Mouse (Mus musculus): ENCODE measurements at regions not wholly inside any gene's neighbourhood (a gene's known extent, or its start where the extent isn't known, plus 50 kb on each side); places are given as distances from the start of the nearest gene placed in this dataset.

GRCm38 (mm10) chr16:95831566-95832345 is 129.9 kb downstream of the Ets2 start:
- Histone ChIP-seq H3K9ac (replicated peaks; ENCODE audit: low read length) (no peak overlapping the region), H3K4me3 (ENCODE audit: low read length) (no peak overlapping the region), H3K36me3 (ENCODE audit: insufficient read depth, low read length) (no peaks in the 10 kb centered on the region), H3K4me2 (ENCODE audit: low read depth, low read length) (no peak overlapping the region), H3K4me1 (ENCODE audit: insufficient read depth, low read length) (0 out of 2 replicates have a peak, but pooled peaks cover 5% of the 10 kb centered on the region), H3K27me3 (ENCODE audit: insufficient read depth, low read length) (no peaks in the 10 kb centered on the region), H3K27ac (peak overlapping the region; percentile 46), H3K9me3 (ENCODE audit: low read length) (no peaks in the 10 kb centered on the region)
- WGBS: 33% methylated on average over 11 of the region's 11 CpGs
- no peak for TF ChIP-seq CTCF (IDR thresholded peaks at IDR 0.05; ENCODE audit: low read depth)
- DNase-seq (ENCODE audit: low spot score) (peak; percentile 65), ATAC-seq (peak; percentile 61; the same call in 1 of the 2 replicates)

- no peak for ATAC-seq
- Histone ChIP-seq H3K4me3 (ENCODE audit: low read length) (no peak overlapping the region), H3K4me1 (ENCODE audit: insufficient read depth, low read length) (peaks cover 7% of the 10 kb centered on the region), H3K9me3 (ENCODE audit: low read length) (no peaks in the 10 kb centered on the region), H3K27me3 (ENCODE audit: insufficient read depth, low read length) (no peaks in the 10 kb centered on the region), H3K4me2 (ENCODE audit: low read depth, low read length) (no peak overlapping the region), H3K9ac (replicated peaks; ENCODE audit: low read length) (no peak overlapping the region), H3K36me3 (ENCODE audit: insufficient read depth, low read length) (no peaks in the 10 kb centered on the region), H3K27ac (no peak overlapping the region)
- no peak for TF ChIP-seq CTCF (IDR thresholded peaks at IDR 0.05; ENCODE audit: low read depth)
- 78% methylated on average over 6 of the region's 6 CpGs for WGBS
- DNase-seq (ENCODE audit: low spot score): no peak
Measured at GRCm38 (mm10) chr16:95827402-95827737, 125.5 kb downstream of the Ets2 start.

GRCm38 (mm10) chr16:95826681-95827401 is 125.0 kb downstream of the Ets2 start:
- no peaks in the 10 kb centered on the region for H3K9me3 ChIP-seq (ENCODE audit: low read length)
- H3K27me3 ChIP-seq (ENCODE audit: insufficient read depth, low read length): no peaks in the 10 kb centered on the region
- no peak overlapping the region for H3K4me2 ChIP-seq (ENCODE audit: low read depth, low read length)
- no peak overlapping the region for H3K9ac ChIP-seq (replicated peaks; ENCODE audit: low read length)
- H3K4me3 ChIP-seq (ENCODE audit: low read length): no peak overlapping the region
- peaks cover 7% of the 10 kb centered on the region for H3K4me1 ChIP-seq (ENCODE audit: insufficient read depth, low read length)
- no peaks in the 10 kb centered on the region for H3K36me3 ChIP-seq (ENCODE audit: insufficient read depth, low read length)
- ATAC-seq: no peak
- DNase-seq (ENCODE audit: low spot score): no peak
- WGBS: 72% methylated on average over 5 of the region's 5 CpGs
- TF ChIP-seq CTCF (IDR thresholded peaks at IDR 0.05; ENCODE audit: low read depth): no peak
- H3K27ac ChIP-seq: no peak overlapping the region

- Histone ChIP-seq H3K4me2 (ENCODE audit: low read depth, low read length) (no peak overlapping the region), H3K9ac (replicated peaks; ENCODE audit: low read length) (no peak overlapping the region), H3K27ac (no peak overlapping the region), H3K36me3 (ENCODE audit: insufficient read depth, low read length) (no peaks in the 10 kb centered on the region), H3K27me3 (ENCODE audit: insufficient read depth, low read length) (no peaks in the 10 kb centered on the region), H3K4me3 (ENCODE audit: low read length) (no peak overlapping the region), H3K9me3 (ENCODE audit: low read length) (no peaks in the 10 kb centered on the region), H3K4me1 (ENCODE audit: insufficient read depth, low read length) (peaks cover 7% of the 10 kb centered on the region)
- DNase-seq (ENCODE audit: low spot score) (peak; percentile 68), ATAC-seq (no peak)
- 42% methylated on average over 5 of the region's 5 CpGs for WGBS
- TF ChIP-seq CTCF (IDR thresholded peaks at IDR 0.05; ENCODE audit: low read depth): no peak
Measured at GRCm38 (mm10) chr16:95825723-95826122, 123.8 kb downstream of the Ets2 start.

GRCm38 (mm10) chr16:95824720-95825534 is 123.1 kb downstream of the Ets2 start:
- ATAC-seq: peak; percentile 68
- Histone ChIP-seq H3K9ac (replicated peaks; ENCODE audit: low read length) (no peak overlapping the region), H3K27ac (no peak overlapping the region; the same call in 1 of the 2 replicates), H3K27me3 (ENCODE audit: insufficient read depth, low read length) (no peaks in the 10 kb centered on the region), H3K4me1 (ENCODE audit: insufficient read depth, low read length) (peaks cover 7% of the 10 kb centered on the region), H3K4me2 (ENCODE audit: low read depth, low read length) (0 out of 2 replicates have a peak overlapping the region, but pooled peaks have one; percentile 7), H3K36me3 (ENCODE audit: insufficient read depth, low read length) (no peaks in the 10 kb centered on the region), H3K4me3 (ENCODE audit: low read length) (no peak overlapping the region), H3K9me3 (ENCODE audit: low read length) (no peaks in the 10 kb centered on the region)
- 27% methylated on average over 7 of the region's 7 CpGs for WGBS
- no peak for TF ChIP-seq CTCF (IDR thresholded peaks at IDR 0.05; ENCODE audit: low read depth)
- peak; percentile 72 for DNase-seq (ENCODE audit: low spot score)

GRCm38 (mm10) chr16:95823803-95824202 is 121.9 kb downstream of the Ets2 start:
- TF ChIP-seq CTCF (IDR thresholded peaks at IDR 0.05; ENCODE audit: low read depth): no peak
- Histone ChIP-seq H3K4me3 (ENCODE audit: low read length) (no peak overlapping the region), H3K9ac (replicated peaks; ENCODE audit: low read length) (no peak overlapping the region), H3K27ac (no peak overlapping the region), H3K9me3 (ENCODE audit: low read length) (no peaks in the 10 kb centered on the region), H3K4me2 (ENCODE audit: low read depth, low read length) (no peak overlapping the region), H3K4me1 (ENCODE audit: insufficient read depth, low read length) (peaks cover 7% of the 10 kb centered on the region), H3K27me3 (ENCODE audit: insufficient read depth, low read length) (no peaks in the 10 kb centered on the region), H3K36me3 (ENCODE audit: insufficient read depth, low read length) (no peaks in the 10 kb centered on the region)
- DNase-seq (ENCODE audit: low spot score): no peak
- 69% methylated on average over 6 of the region's 6 CpGs for WGBS
- no peak for ATAC-seq
